Mouse (Mus musculus) frontal cortex, adult (tissue): ENCODE results near the gene Cops6.

Source experiments
- ATAC-seq: cut with Nextera tagmentation; 2 replicates; pipeline ENCODE4 v1.9.2; 2017; ENCODE audit warnings: mild to moderate bottlenecking, moderate library complexity, mixed read lengths; ENCODE audit not compliant: low TSS enrichment

The Cops6 gene

GRCm38 (mm10) chr5:138160842-138161665 lies at the start of gene Cops6:
TSS of gene Cops6 (plus strand) at chr5:138161071.
- peak; percentile 94 for ATAC-seq

- peak; percentile 100 for ATAC-seq
These were observed 44.3 kb upstream of the Cops6 start, which contains the start of gene Zscan21 for GRCm38 (mm10) chr5:138116255-138117198. TSS of gene Zscan21 (plus strand) at chr5:138116903.

- no peak for ATAC-seq
These were observed 43.5 kb upstream of the Cops6 start for GRCm38 (mm10) chr5:138117199-138118015.

DNA sequence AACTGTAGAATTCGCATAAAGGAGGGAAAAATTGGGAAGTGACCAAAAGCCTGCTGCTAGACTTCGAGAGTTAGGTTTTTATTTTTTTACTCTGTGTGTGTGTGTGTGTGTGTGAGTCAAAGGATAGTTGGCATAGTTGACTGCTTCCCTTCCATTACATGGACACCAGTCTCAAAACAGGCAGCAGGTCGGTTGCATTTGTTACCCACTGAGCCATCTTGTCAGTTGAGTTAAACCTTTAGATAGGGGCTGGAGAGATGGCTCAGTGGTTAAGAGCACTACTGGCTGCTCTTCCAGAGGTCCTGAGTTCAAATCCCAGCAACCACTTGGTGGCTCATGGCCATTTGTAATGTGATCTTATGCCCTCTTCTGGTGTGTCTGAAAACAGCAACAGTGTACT lies 42.8 kb upstream of the Cops6 start:
- no peak for ATAC-seq

DNA sequence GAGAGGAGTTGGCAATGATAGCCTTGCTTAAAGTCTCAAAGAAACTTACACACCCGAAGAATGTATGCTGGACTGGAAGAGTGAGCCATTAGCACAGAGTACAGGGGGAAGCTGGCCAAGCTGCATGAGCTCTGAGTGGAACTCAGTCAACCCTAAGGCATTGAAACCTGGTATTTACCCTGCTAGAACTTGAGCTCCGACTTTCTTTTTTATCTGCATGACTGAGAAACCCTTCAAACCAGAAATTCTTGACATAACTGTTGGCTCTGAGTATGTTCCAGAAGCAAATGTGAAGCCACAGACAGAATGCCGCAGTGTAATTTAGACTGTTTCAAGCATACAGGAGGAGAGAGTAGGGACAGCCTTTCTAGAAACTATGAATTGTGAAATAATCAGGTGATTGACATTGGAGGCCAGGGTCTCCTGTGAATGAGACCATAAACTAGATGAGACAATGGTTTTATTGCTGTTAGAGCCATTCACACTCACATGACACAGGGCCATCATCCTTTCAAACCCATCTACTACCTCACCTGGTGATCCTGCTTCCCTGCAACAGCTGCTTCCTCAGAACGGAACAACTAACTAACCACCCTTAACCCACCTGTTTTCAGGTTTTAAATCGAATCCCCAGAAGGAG lies 28.3 kb upstream of the Cops6 start:
- ATAC-seq = no peak

DNA sequence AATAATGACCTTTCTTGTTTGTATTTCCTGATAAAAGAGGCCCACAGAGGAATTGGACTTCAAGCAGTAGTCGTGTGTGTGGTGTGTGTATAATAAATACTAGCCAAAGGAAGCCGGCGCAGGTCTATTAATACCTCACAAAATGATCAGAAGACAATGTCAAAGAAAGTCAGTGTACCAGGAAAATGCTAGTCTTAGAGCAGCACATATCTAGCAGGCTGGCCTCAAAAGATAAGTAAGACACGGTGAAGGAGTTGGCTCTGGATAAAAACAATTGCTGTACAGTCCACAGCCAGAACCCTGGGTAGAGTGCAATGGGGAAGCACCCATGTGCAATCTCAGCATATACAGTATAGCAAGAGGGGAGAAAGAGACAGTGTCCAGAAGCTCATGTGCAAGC lies 23.6 kb upstream of the Cops6 start:
- no peak for ATAC-seq

DNA sequence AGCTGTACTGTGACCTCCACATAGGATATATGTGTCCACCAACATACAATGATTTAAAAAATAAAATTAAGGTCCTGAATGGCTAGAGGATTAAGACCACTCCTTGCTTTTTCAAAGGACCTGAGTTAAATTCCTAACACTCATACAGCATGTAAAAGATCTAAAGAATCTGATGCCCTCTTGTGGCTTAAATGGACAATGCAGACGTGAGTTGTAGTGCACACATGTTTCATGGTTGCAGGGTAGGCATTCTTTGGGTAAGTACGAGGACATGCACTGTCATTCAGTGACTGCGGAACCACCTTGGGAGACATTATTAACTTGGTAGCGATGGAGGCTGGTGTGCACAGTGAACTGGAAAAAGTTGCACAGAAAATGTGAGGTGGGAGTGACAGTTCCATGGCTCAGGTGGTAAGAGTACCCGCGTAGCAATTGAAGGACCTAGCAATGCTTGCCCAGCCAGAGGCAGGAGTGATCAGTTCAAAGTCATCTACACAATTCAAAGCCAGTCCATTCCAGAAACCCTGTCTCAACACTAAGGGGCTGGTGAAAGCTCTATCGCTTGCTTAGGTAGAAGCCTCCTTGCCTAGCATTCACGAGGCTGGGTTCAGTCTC lies 22.8 kb upstream of the Cops6 start:
- ATAC-seq = peak; percentile 74

DNA sequence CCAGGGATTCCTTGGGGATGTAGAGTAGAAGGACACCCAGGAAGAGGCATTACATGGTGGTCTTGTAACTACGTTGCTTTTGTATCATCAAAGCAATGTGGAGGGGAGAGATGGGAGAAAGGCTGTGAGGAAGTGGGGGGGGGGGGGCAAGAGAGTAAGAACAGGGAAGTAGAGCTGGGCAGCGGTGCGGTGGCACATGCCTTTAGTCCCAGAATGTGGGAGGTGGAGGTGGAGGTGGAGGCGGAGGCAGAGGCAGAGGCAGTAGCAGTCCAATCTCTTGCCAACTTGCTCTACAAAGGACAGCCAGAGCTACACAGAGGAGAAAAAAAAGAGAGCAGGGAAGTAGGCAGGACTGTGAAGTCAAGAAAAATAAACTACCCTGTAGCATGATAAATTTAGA lies 22.3 kb upstream of the Cops6 start:
- peak; percentile 34; the same call in 1 of the 2 replicates for ATAC-seq

GRCm38 (mm10) chr5:138154390-138154789 lies 6.5 kb upstream of the Cops6 start:
- no peak for ATAC-seq

- peak; percentile 99 for ATAC-seq
These were observed 5.4 kb upstream of the Cops6 start, which contains the start of gene Zfp113 for GRCm38 (mm10) chr5:138155443-138155976. TSS of gene Zfp113 (minus strand) at chr5:138155744.

GRCm38 (mm10) chr5:138160224-138160762 lies 578 bp upstream of the Cops6 start:
- no peak for ATAC-seq

DNA sequence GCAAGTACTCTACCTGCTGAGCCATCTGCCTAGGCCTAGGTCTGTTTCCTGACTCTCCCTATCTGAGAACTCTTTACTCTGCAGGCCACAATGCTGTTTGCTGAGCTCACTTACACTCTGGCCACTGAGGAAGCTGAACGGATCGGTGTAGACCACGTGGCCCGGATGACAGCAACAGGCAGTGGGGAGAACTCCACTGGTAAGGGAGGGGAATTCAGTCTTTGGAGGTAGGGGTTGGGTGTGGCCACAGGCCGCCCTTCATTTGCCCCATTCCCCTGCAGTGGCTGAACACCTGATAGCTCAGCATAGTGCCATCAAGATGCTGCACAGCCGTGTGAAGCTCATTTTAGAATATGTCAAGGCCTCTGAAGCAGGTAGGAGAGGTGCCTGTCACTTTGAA lies 2.2 kb downstream of the Cops6 start:
- no peak for ATAC-seq

- ATAC-seq = no peak
These were observed 2.7 kb downstream of the Cops6 start for GRCm38 (mm10) chr5:138163610-138164009.

DNA sequence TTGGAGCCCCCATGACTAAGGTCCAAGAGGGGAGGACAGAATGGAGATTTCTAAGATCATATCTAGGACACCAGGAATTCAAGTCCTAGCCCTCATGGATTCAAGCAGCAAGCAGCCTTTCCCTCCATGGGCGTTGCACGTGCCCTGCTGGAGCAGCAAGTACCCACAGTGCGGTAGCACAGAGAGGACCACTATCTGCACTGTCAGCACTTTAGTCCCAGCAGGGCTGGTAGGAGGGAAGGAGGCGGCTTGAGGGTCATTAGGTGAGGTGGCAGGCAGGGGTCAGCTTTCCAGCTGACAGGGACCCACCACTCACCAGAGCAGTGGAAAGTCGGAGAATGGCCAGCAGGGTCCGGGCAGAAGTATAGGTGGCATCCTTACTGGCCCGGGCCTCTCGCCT lies 4.7 kb downstream of the Cops6 start:
- no peak for ATAC-seq

DNA sequence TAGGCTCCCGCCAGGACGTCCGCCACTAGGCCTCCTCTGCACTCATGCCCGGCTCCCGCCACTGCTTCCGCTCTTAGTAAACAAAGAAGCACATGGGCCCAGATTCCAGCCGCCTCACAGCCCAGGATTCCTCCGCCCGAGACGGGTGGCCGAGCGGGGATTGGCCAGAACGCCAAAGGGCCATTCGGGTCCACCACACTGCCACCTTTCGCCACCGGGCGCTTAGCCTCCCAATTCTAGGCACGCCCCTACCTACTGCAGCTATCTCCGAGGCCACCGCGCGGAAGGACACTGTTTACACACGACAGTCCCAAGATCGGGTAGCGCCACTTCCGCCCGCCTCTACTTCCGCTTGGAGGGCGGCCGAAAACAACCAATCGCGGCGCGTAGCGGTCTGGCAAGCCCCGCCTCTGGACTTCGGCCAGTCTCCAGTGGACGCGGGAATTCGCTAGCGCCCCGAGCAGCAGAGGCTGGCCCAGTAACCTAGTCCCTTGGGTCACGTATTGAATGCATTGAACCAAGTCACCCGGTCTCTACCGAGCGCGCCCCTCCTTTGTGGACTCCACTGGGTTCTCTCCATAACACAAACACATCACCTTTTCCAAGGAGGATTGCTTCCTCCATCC lies 10.2 kb downstream of the Cops6 start:
- peak; percentile 66 for ATAC-seq

GRCm38 (mm10) chr5:138171695-138172491 lies 11.0 kb downstream of the Cops6 start, which contains the start of the genes Ap4m1 and Mcm7:
TSS of gene Ap4m1 (plus strand) at chr5:138172002.
TSS of gene Mcm7 (minus strand) at chr5:138172422.
- peak; percentile 86 for ATAC-seq

- no peak for ATAC-seq
These were observed 12.3 kb downstream of the Cops6 start for GRCm38 (mm10) chr5:138173217-138173616.

GRCm38 (mm10) chr5:138186950-138187638 lies 26.2 kb downstream of the Cops6 start, which contains the start of the genes Taf6 and Cnpy4:
TSS of gene Taf6 (minus strand) at chr5:138187451.
TSS of gene Cnpy4 (plus strand) at chr5:138187485.
- peak; percentile 66 for ATAC-seq
